Mouse (Mus musculus) myocyte (in vitro differentiated cells): ENCODE measurements around the gene Riox1. TPM values are rescaled to one million over a fixed set of nuclear protein-coding genes. Genes with fewer than 3 reads are reported as not detected.

Experiments
- H3K27me3 ChIP-seq: one replicate; pipeline ENCODE4 v1.6.1; 2011; ENCODE audit not compliant: control insufficient read depth, insufficient read depth, insufficient read length
- H3K36me3 ChIP-seq: one replicate; pipeline ENCODE4 v1.6.1; 2011; ENCODE audit not compliant: control insufficient read depth, insufficient read depth
- H3K4me2 ChIP-seq: one replicate; pipeline ENCODE4 v1.6.1; 2011; ENCODE audit warnings: low read depth, control low read depth
- H3K4me3 ChIP-seq: one replicate; pipeline ENCODE4 v1.5.1; 2011; ENCODE audit warnings: mild to moderate bottlenecking, control low read depth, moderate library complexity
- H3K79me2 ChIP-seq: one replicate; pipeline ENCODE4 v1.6.1; 2011; ENCODE audit not compliant: control insufficient read depth, insufficient read depth
- H3ac ChIP-seq: one replicate; pipeline ENCODE4 v1.6.1; 2011; ENCODE audit not compliant: control insufficient read depth, insufficient read length
- CEBPB ChIP-seq: IDR thresholded peaks from 2 replicates; pipeline ENCODE4 v1.6.1; 2011; ENCODE audit warnings: mild to moderate bottlenecking, moderate library complexity; ENCODE audit not compliant: poor library complexity, insufficient read depth, severe bottlenecking
- E2F4 ChIP-seq: IDR thresholded peaks from one replicate; pipeline ENCODE4 v1.6.1; 2011; ENCODE audit warnings: mild to moderate bottlenecking, control low read depth, moderate library complexity; ENCODE audit not compliant: insufficient read depth
- MAX ChIP-seq: IDR thresholded peaks from one replicate; pipeline ENCODE4 v1.6.1; 2011; ENCODE audit warnings: low read depth, mild to moderate bottlenecking, control low read depth
- MYOD1 ChIP-seq, 3 experiments: IDR thresholded peaks; one replicate each; pipeline ENCODE4 v1.6.1; 2011; ENCODE audit warnings: control low read depth in 2 of 3, low read depth in 2 of 3, mild to moderate bottlenecking in 2 of 3, moderate library complexity in 1 of 3; ENCODE audit not compliant: insufficient read length in 2 of 3, control insufficient read depth in 1 of 3
- MYOG ChIP-seq, 3 experiments: IDR thresholded peaks; one replicate each; pipeline ENCODE4 v1.6.1; 2011; ENCODE audit warnings: control low read depth in 2 of 3, low read depth in 2 of 3, mild to moderate bottlenecking in 2 of 3; ENCODE audit not compliant: insufficient read length in 2 of 3, control insufficient read depth in 1 of 3, insufficient read depth in 1 of 3
- POLR2A ChIP-seq: IDR thresholded peaks from one replicate; pipeline ENCODE4 v1.6.1; 2011; ENCODE audit warnings: low read depth, mild to moderate bottlenecking, control low read depth, moderate library complexity; ENCODE audit not compliant: insufficient read length
- POLR2AphosphoS2 ChIP-seq: IDR thresholded peaks from one replicate; pipeline ENCODE4 v1.6.1; 2011; ENCODE audit warnings: low read depth, control low read depth; ENCODE audit not compliant: insufficient read length
- REST ChIP-seq: IDR thresholded peaks from one replicate; pipeline ENCODE4 v1.6.1; 2011; ENCODE audit warnings: mild to moderate bottlenecking, control low read depth, moderate library complexity; ENCODE audit not compliant: insufficient read depth, insufficient read length
- SRF ChIP-seq: IDR thresholded peaks from one replicate; pipeline ENCODE4 v1.6.1; 2011; ENCODE audit warnings: low read depth; ENCODE audit not compliant: control insufficient read depth, insufficient read length
- TCF12 ChIP-seq: IDR thresholded peaks from one replicate; pipeline ENCODE4 v1.6.1; 2011; ENCODE audit warnings: mild to moderate bottlenecking, control low read depth; ENCODE audit not compliant: poor library complexity, insufficient read depth, severe bottlenecking
- TCF3 ChIP-seq: IDR thresholded peaks from one replicate; pipeline ENCODE4 v1.6.1; 2011; ENCODE audit warnings: low read depth, control low read depth; ENCODE audit not compliant: insufficient read length
- USF1 ChIP-seq: IDR thresholded peaks from one replicate; pipeline ENCODE4 v1.6.1; 2011; ENCODE audit warnings: low read depth, mild to moderate bottlenecking, control low read depth, moderate library complexity
- polyA plus RNA-seq: library from polyadenylated mRNA; unstranded; fragments of >200 nt; fragmentation: generic; extraction: Trizol; gene quantifications from one replicate; pipeline ENCODE4 v1.2.1, GENCODE M21; 2012; ENCODE audit warnings: missing spikeins

Gene Riox1
- polyA plus RNA-seq, result 14.2 TPM

DNA sequence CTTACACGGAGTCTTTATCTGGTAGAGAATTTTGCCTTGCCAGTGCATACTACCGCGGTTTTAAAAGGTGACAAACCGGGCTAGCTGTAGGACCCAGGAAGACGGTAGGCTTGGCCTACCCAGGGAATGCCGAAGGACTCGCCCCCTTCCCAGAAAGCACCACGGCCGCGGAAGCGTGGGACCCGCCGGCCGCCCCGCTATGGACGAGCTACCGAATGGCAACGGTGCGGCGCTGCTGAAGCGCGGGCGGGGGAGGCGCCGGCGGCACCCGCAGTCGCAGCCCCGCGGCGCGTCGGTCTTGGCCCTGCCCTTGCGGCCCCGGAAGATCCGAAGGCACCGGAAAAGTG, at the start of gene Riox1:
Riox1 (plus strand) TSS at position 116 of the 347 bp plus-strand sequence.
- Histone ChIP-seq H3K4me3 (peak within 1 kb of the TSS; percentile 29), H3K27me3 (no peaks in the 10 kb centered on the region), H3K79me2 (peaks cover 20% of the 10 kb centered on the region), H3ac (peak within 1 kb of the TSS; percentile 69), H3K36me3 (no peaks in the 10 kb centered on the region), H3K4me2 (peak within 1 kb of the TSS; percentile 82)
- TF ChIP-seq POLR2AphosphoS2 (peak; percentile 95), SRF (no peak), MYOG (IDR thresholded peaks at IDR 0.05; ENCODE audit: control insufficient read depth in 1 of 3, insufficient read depth in 1 of 3, insufficient read length in 2 of 3, low read depth in 2 of 3) (no peak), MAX (no peak), REST (no peak), TCF3 (no peak), CEBPB (no peak), E2F4 (no peak), MYOD1 (IDR thresholded peaks at IDR 0.05; ENCODE audit: control insufficient read depth in 1 of 3, insufficient read length in 2 of 3, low read depth in 2 of 3) (no peak), POLR2A (peak; percentile 93), USF1 (no peak), TCF12 (no peak)

DNA sequence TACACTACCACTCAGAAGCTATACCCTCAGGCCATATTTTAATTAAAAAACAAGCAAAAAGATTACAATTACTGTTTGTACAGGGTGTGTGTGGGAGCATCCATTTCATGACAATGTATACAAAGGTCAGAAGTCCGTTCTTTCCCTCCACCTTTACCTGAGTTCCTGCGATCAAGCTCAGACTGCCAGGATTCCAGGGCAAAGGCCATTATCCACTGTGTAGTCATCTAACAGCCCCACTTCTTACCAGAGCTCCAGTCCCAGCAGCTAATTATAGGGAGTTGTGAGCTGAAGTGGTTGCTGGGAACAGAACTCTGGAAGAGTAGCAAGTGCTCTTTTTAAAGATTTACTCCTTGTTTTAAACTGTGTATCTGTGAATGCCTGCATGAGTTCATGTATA, 40.0 kb upstream of the Riox1 start:
- TF ChIP-seq E2F4 (no peak), POLR2A (no peak), MYOD1 (IDR thresholded peaks at IDR 0.05; ENCODE audit: control insufficient read depth in 1 of 3, insufficient read length in 2 of 3, low read depth in 2 of 3) (no peak), POLR2AphosphoS2 (no peak), USF1 (no peak), MAX (no peak), MYOG (IDR thresholded peaks at IDR 0.05; ENCODE audit: control insufficient read depth in 1 of 3, insufficient read depth in 1 of 3, insufficient read length in 2 of 3, low read depth in 2 of 3) (no peak), SRF (no peak), CEBPB (no peak)
- H3ac ChIP-seq, result no peak overlapping the region
- no peaks in the 10 kb centered on the region for H3K36me3 ChIP-seq
- H3K79me2 ChIP-seq, result peaks cover 19% of the 10 kb centered on the region
- no peak overlapping the region for H3K4me2 ChIP-seq
- H3K4me3 ChIP-seq, result no peak overlapping the region
- no peaks in the 10 kb centered on the region for H3K27me3 ChIP-seq

DNA sequence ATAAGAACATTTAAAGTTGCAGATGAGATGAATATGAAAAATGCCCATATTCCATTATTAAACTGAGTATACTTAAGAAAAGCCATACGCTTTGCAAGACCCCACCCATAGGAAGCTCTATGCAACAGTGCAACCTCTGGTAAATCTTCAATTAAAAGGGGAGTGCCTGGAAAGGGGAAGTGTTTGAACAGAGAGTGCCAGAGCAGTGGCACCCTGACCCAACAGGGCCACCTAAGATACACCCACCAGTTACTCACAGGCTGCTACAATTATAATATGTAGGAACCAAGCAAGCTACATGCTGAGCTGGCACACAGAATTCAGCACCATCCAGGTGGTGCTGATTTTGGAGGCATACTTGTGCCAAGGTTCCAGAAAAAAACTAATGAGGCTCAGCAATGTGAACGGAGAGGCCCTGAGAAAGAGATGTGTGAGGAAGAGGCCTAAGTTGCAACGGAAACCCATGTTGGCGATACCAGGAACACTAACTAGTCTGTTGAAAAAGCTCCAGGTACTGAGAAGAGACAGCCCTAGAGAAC, 36.1 kb upstream of the Riox1 start:
- no peaks in the 10 kb centered on the region for H3K36me3 ChIP-seq
- H3K4me2 ChIP-seq, result no peak overlapping the region
- no peak overlapping the region for H3K4me3 ChIP-seq
- H3K27me3 ChIP-seq, result no peaks in the 10 kb centered on the region
- H3K79me2 ChIP-seq, result peaks cover 20% of the 10 kb centered on the region
- no peak overlapping the region for H3ac ChIP-seq
- no peak for TF ChIP-seq SRF

DNA sequence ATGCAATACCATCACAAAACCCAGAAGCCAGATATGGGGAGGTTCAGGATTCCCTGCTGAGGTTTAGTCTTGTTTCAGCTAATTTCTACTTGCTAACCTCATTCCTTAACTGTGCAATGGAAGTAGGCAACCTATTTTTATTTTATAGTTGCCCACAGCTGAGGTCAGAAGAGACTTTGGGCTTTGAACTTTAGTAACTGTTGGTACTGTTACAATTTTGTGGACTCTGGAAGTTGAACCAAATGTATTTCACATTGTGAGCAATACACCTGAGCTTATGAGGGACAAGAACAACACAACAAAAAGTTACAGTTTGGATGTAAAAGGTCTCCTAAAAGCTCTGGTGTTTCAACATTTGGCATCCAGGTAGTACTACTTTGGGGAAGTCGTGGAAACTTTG, 35.6 kb upstream of the Riox1 start:
- Histone ChIP-seq H3K27me3 (no peaks in the 10 kb centered on the region), H3K4me3 (no peak overlapping the region), H3K79me2 (peaks cover 24% of the 10 kb centered on the region), H3K4me2 (no peak overlapping the region), H3K36me3 (no peaks in the 10 kb centered on the region), H3ac (no peak overlapping the region)
- TF ChIP-seq CEBPB (no peak), TCF12 (no peak), MAX (no peak), POLR2AphosphoS2 (no peak), POLR2A (no peak), E2F4 (no peak), USF1 (no peak), MYOD1 (IDR thresholded peaks at IDR 0.05; ENCODE audit: control insufficient read depth in 1 of 3, insufficient read length in 2 of 3, low read depth in 2 of 3) (no peak), MYOG (IDR thresholded peaks at IDR 0.05; ENCODE audit: control insufficient read depth in 1 of 3, insufficient read depth in 1 of 3, insufficient read length in 2 of 3, low read depth in 2 of 3) (no peak), REST (no peak), SRF (no peak), TCF3 (no peak)

DNA sequence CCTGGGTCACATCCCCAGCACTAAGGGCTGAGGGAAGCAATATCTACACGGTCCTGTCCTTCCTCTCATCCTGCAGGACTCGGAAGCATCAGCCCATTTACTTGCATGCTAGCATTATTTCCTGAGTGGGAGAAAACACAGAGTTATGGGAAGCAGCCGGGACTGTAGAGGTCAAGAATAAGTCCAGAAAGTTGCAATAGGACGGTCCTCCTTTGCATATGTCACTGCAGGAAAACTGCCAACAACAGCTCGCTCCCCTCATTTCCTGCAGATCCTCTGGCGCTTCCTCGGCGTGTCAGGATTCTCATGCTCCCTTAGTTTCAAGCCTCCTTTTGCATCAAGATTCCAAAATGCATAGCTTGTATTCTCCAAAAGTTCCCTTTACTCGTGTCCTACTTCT, 33.5 kb upstream of the Riox1 start:
- peaks cover 24% of the 10 kb centered on the region for H3K79me2 ChIP-seq
- H3K27me3 ChIP-seq, result no peaks in the 10 kb centered on the region
- no peak overlapping the region for H3K4me2 ChIP-seq
- no peak overlapping the region for H3K4me3 ChIP-seq
- no peaks in the 10 kb centered on the region for H3K36me3 ChIP-seq
- TF ChIP-seq E2F4, result no peak
- TF ChIP-seq MAX, result no peak
- TF ChIP-seq CEBPB, result no peak
- TF ChIP-seq MYOD1 (IDR thresholded peaks at IDR 0.05; ENCODE audit: control insufficient read depth in 1 of 3, insufficient read length in 2 of 3, low read depth in 2 of 3), result no peak
- TF ChIP-seq REST, result no peak
- no peak for TF ChIP-seq SRF
- no peak for TF ChIP-seq TCF12
- TF ChIP-seq TCF3, result no peak
- TF ChIP-seq POLR2AphosphoS2, result no peak
- TF ChIP-seq MYOG (IDR thresholded peaks at IDR 0.05; ENCODE audit: control insufficient read depth in 1 of 3, insufficient read depth in 1 of 3, insufficient read length in 2 of 3, low read depth in 2 of 3), result no peak
- TF ChIP-seq POLR2A, result no peak
- no peak for TF ChIP-seq USF1
- no peak overlapping the region for H3ac ChIP-seq
